Mouse (Mus musculus): ENCODE results near the gene Tmem104. TPM values are rescaled to one million over a fixed set of nuclear protein-coding genes. Genes with fewer than 3 reads are reported as not detected.

Tmem104 gene
- polyA plus RNA-seq, 1 experiment: not detected

DNA sequence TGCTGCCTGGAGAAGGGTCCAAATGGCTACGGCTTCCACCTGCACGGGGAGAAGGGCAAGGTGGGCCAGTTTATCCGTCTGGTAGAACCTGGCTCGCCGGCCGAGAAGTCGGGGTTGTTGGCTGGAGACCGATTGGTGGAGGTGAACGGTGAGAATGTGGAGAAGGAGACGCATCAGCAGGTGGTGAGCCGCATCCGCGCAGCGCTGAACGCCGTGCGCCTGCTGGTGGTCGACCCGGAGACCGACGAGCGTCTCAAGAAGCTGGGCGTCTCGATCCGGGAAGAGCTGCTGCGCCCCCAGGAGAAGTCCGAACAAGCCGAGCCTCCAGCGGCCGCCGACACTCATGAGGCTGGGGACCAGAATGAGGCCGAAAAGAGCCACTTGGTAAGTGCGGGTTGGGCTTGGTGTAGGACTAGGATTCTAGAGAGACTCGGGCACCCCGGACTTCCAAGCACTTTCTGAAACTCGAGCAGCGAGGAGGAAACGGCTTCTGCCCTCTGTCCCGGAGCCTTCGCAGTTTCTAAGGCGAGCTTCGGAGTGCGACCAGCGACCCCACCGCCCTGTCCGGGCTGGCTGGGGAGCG, 23.6 kb upstream of the Tmem104 start:
- Histone ChIP-seq H3K27ac (ENCODE audit: insufficient read depth, low read depth, low read length) (no peak overlapping the region), H3K4me3 (ENCODE audit: insufficient read depth, low read depth, low read length) (peak overlapping the region; percentile 49), H3K4me1 (ENCODE audit: control insufficient read depth, insufficient read depth, low read length) (peaks cover 27% of the 10 kb centered on the region)
- TF ChIP-seq POLR2A (IDR thresholded peaks at IDR 0.05; ENCODE audit: insufficient read depth, low read depth, low read length) (no peak), CTCF (IDR thresholded peaks at IDR 0.05; ENCODE audit: insufficient read depth, low read depth, low read length) (no peak)
- WGBS: under 1% methylated on average over 47 of the region's 47 CpGs

DNA sequence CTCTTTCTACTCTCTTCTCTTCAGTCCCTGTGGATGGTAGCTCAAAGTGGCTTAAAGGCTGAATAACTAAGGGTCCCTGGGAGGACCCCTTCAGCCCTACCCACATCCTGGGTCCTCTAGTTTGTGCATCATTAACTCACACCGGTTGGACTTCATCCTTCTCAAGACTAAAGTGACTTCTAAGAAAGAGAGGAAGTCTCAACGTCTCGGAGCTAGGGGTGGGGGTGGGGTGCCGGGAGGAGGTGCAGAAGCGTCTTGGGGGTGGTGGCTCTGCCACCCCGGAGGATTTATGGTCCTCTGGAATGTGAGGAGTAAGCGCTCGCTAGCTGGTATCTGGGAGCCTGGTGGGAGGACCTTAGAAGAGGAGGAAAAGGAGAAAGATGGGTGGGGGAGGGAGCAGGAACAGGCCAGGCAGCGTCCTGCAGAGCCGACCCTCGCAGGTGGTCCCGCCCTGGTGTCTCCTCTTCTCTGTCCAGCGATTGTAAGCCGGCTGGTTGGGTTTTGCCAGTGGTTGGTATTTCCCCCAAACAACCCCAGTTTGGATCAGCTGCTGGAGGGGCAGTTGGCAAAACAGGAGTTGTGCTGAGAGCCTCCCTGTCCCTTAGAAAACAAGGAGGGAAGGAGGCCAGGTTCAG, 22.8 kb upstream of the Tmem104 start:
- Histone ChIP-seq H3K27ac (ENCODE audit: insufficient read depth, low read depth, low read length) (no peak overlapping the region), H3K4me1 (ENCODE audit: control insufficient read depth, insufficient read depth, low read length) (peaks cover 27% of the 10 kb centered on the region), H3K4me3 (ENCODE audit: insufficient read depth, low read depth, low read length) (peak overlapping the region; percentile 49)
- no peak for TF ChIP-seq POLR2A (IDR thresholded peaks at IDR 0.05; ENCODE audit: insufficient read depth, low read depth, low read length)
- no peak for TF ChIP-seq CTCF (IDR thresholded peaks at IDR 0.05; ENCODE audit: insufficient read depth, low read depth, low read length)
- under 1% methylated on average over 14 of the region's 14 CpGs for WGBS

DNA sequence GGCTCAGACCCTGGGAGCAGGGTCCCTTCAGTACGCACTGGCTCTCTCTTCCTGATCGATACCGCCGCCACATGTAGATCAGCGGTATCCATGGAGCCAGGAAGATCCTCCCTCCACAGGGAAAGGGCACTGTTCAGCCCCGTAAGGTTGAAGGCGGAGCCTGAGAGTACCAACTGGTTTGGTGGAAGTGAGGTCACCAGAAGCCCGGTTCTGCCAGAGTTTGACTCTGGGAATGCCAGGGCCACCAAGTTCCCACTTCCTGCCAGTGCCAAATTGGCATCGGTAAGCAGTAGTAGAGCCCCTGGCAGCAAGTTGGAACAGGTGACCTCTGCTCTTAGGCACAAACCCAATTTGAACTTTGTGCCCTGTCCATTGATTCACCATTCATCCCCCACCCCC, 22.3 kb upstream of the Tmem104 start:
- Histone ChIP-seq H3K27ac (ENCODE audit: insufficient read depth, low read depth, low read length) (no peak overlapping the region), H3K4me3 (ENCODE audit: insufficient read depth, low read depth, low read length) (peak overlapping the region; percentile 49), H3K4me1 (ENCODE audit: control insufficient read depth, insufficient read depth, low read length) (peaks cover 26% of the 10 kb centered on the region)
- WGBS: 5% methylated on average over 9 of the region's 9 CpGs
- TF ChIP-seq POLR2A (IDR thresholded peaks at IDR 0.05; ENCODE audit: insufficient read depth, low read depth, low read length) (no peak), CTCF (IDR thresholded peaks at IDR 0.05; ENCODE audit: insufficient read depth, low read depth, low read length) (no peak)

DNA sequence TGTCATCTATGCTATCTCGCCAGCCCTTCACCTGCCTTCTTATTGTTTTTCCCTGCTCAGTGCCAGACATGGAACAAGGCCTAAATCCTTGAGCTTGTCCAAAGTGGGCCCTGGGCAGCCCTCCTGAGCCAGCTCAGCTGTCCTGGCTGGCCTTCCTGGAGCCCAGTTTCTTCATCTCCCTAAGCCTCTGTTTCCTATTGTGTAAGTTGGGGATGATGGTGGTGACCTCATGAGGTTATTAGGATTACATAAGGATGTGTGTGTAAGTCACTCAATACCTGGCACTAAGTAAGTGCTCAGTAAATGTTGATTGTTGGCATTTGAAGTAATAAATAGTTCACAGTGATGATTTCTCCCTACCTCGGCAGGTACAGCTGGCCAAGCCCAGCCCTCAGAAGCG, 20.5 kb upstream of the Tmem104 start:
- 84% methylated on average over 3 of the region's 3 CpGs for WGBS
- no peak for TF ChIP-seq POLR2A (IDR thresholded peaks at IDR 0.05; ENCODE audit: insufficient read depth, low read depth, low read length)
- no peak for TF ChIP-seq CTCF (IDR thresholded peaks at IDR 0.05; ENCODE audit: insufficient read depth, low read depth, low read length)
- Histone ChIP-seq H3K4me3 (ENCODE audit: insufficient read depth, low read depth, low read length) (no peak overlapping the region), H3K27ac (ENCODE audit: insufficient read depth, low read depth, low read length) (no peak overlapping the region), H3K4me1 (ENCODE audit: control insufficient read depth, insufficient read depth, low read length) (peaks cover 24% of the 10 kb centered on the region)

DNA sequence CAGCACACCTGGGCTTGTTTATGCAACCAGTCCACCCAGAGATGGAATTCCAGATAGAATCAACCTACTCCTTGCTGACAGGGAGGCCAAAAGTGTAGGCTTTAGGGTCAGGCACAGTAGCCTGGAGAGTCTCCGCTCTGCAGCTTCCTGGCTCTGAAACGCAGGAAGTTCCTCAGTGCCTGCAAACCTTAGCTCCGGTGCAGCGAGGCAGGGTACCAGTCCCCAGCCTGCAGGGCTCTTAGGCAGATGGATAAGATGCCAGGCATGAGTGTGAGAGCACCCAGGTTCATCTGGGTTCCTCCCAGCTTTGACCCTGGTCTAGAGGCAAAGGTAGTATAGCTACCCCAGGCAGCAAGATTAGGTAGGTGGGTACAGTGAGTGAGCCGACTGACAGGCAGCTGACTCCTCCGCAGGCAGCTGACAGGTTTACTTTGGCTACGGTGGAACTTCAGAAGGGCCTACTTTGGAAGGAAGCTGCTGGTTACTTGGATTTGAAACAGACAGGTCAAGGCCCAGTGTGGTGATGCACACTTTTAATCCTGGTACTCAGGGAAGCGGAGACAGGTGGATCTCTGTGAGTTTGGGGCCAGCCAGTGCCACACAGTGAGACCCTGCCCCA, 19.5 kb upstream of the Tmem104 start:
- H3K4me1 ChIP-seq (ENCODE audit: control insufficient read depth, insufficient read depth, low read length): peaks cover 30% of the 10 kb centered on the region
- TF ChIP-seq CTCF (IDR thresholded peaks at IDR 0.05; ENCODE audit: insufficient read depth, low read depth, low read length) (no peak), POLR2A (IDR thresholded peaks at IDR 0.05; ENCODE audit: insufficient read depth, low read depth, low read length) (0 out of 2 replicates have a peak, but pooled peaks have one; percentile 10)
- H3K4me3 ChIP-seq (ENCODE audit: insufficient read depth, low read depth, low read length): no peak overlapping the region
- H3K27ac ChIP-seq (ENCODE audit: insufficient read depth, low read depth, low read length): no peak overlapping the region
- WGBS: 79% methylated on average over 8 of the region's 8 CpGs

DNA sequence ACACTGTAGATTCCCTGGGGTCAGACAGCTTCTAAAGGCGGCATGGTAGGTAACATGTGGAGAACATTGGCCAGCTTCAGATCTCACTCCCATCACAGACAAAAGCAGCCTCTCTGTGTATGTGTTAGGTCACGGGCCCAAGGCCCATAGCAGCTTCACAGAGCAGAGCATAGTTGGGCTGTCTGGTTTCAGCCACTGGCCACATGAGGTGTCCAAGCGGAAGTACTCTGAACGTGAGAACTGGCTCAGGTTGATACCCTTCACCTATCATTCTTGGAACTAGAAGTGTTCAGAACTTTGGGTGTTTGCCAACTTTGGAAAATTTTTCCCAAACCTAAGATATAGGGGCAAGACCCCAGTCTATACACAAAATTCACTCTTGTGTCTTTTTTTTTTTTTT, 17.9 kb upstream of the Tmem104 start:
- 79% methylated on average over 4 of the region's 4 CpGs for WGBS
- H3K4me3 ChIP-seq (ENCODE audit: insufficient read depth, low read depth, low read length): no peak overlapping the region
- peaks cover 26% of the 10 kb centered on the region for H3K4me1 ChIP-seq (ENCODE audit: control insufficient read depth, insufficient read depth, low read length)
- TF ChIP-seq POLR2A (IDR thresholded peaks at IDR 0.05; ENCODE audit: insufficient read depth, low read depth, low read length): no peak
- TF ChIP-seq CTCF (IDR thresholded peaks at IDR 0.05; ENCODE audit: insufficient read depth, low read depth, low read length): no peak
- no peak overlapping the region for H3K27ac ChIP-seq (ENCODE audit: insufficient read depth, low read depth, low read length)

DNA sequence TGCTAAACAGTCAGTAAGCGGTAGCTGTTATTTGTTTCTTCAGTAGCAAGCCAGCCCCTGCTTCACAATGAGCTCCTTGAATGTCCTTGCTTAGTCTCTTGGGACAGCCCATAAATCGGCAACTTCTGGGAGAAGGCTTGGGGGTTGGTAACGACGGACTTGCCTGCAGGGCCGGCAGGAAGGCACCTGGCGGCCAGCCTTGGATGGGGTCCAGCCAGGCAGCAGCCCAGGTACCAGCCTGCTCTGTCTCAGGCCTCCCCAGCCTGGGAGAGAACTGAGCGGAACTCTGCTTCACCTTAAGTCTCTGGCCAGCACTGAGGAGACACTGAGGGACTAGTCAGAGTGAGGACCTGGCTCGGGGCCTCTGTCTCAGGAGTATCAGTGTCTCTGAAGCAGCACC, 16.2 kb upstream of the Tmem104 start:
- Histone ChIP-seq H3K27ac (ENCODE audit: insufficient read depth, low read depth, low read length) (no peak overlapping the region), H3K4me3 (ENCODE audit: insufficient read depth, low read depth, low read length) (no peak overlapping the region), H3K4me1 (ENCODE audit: control insufficient read depth, insufficient read depth, low read length) (peaks cover 21% of the 10 kb centered on the region; the same call in 1 of the 2 replicates)
- TF ChIP-seq CTCF (IDR thresholded peaks at IDR 0.05; ENCODE audit: insufficient read depth, low read depth, low read length) (no peak), POLR2A (IDR thresholded peaks at IDR 0.05; ENCODE audit: insufficient read depth, low read depth, low read length) (no peak)
- 65% methylated on average over 8 of the region's 8 CpGs for WGBS

DNA sequence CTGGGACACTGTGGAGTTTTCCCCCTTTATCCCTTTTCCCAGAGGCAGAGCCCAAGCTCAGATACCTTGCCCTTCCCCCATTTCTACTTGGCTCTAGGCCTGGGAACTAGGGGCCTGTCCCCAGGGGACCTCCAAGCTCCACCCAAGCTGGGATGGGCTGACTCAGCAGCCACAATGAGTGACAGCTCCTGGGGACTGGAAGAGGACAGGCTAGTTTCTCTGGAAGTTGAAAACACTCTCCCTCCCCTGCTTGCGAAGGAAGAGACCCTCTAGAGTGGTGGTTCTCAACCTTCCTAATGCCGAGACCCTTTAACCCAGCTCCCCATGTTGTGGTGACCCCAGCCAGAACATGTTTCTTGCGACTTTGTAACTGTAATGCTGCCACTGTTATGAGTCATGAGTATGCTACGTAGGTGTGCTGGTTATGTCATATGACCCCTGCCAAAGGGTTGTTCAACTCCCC, 14.4 kb upstream of the Tmem104 start:
- Histone ChIP-seq H3K4me3 (ENCODE audit: insufficient read depth, low read depth, low read length) (no peak overlapping the region), H3K27ac (ENCODE audit: insufficient read depth, low read depth, low read length) (no peak overlapping the region), H3K4me1 (ENCODE audit: control insufficient read depth, insufficient read depth, low read length) (peaks cover 27% of the 10 kb centered on the region)
- TF ChIP-seq CTCF (IDR thresholded peaks at IDR 0.05; ENCODE audit: insufficient read depth, low read depth, low read length) (no peak), POLR2A (IDR thresholded peaks at IDR 0.05; ENCODE audit: insufficient read depth, low read depth, low read length) (no peak)
- 59% methylated on average over 4 of the region's 4 CpGs for WGBS
